Mouse (Mus musculus) fat pad, adult 2 months (tissue): Measurements from ENCODE around the gene Elp5.
"Not testable (repeated sequence)": the region's sequence is repeated elsewhere in the genome, so short reads cannot be mapped to it uniquely, and the experiment has no call there.

Experiments used
- DNase-seq: peaks from one replicate; pipeline ENCODE4 v3.0.0-alpha.2; 2011; ENCODE audit warnings: low read depth, low spot score; ENCODE audit errors: extremely low read depth

Elp5 gene

DNA sequence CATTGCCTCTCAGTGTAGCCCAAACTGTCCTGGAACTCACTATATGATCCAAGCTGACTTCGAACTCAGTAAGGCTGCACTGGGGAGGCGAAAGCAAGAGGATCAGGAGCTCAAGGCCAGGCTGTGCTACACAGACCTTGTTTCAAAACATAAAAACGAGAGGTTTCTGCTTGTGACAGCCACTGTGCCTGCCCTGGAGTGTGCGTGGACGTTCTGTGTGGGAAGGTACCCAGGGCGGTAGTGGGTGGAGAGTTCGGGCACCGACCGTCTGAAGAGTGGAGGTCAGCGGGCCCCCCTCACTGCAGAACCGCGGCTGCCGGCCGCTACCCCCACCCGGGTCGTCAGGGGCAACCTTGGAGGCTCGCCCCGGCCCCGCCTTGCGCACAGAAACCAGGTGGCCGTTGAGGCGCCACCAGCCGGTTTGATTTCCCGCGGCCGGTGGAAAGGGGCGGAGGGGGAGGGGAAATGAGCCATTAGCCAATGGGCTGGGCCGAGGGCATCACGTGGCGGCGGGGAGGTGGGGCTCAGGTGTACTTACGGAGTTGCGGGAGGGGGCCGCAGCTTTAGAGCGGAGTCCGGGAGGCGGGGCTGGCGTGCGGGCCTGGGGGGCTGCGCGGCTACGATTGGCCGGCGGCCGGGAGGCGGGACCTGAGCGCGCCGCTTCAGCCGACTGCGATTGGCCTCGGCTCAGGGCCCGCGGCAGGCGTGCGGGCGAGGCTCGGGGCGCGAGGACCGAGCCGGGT, 47.0 kb downstream of the Elp5 start, which contains the start of gene Ybx2:
Gene Ybx2 (plus strand): TSS at position 660 of the 743 bp plus-strand sequence.
- DNase-seq, result no peak

DNA sequence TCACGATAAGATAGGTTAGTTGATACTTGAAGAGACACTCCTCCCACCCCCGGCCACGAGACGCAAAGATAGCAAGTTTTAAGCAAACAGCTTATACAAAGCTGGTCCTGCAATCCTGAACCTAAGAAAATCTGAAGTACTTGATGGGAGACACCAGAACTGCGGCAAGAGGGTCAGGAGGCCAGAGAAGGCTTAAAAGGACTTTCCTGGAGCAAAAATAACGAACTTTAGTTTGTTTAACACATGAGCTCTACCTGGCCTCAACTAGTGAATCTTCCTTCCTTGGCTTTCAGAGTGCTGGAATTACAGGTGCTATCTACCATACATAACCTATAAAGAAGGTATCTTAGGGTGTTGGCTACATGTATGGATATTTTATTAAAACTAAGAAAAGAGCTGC, 47.6 kb downstream of the Elp5 start:
- no peak for DNase-seq

- no peak for DNase-seq
Measured at GRCm38 (mm10) chr11:69934169-69934568, 48.1 kb downstream of the Elp5 start.

GRCm38 (mm10) chr11:69933066-69933465, 49.3 kb downstream of the Elp5 start:
- DNase-seq, result no peak

DNA sequence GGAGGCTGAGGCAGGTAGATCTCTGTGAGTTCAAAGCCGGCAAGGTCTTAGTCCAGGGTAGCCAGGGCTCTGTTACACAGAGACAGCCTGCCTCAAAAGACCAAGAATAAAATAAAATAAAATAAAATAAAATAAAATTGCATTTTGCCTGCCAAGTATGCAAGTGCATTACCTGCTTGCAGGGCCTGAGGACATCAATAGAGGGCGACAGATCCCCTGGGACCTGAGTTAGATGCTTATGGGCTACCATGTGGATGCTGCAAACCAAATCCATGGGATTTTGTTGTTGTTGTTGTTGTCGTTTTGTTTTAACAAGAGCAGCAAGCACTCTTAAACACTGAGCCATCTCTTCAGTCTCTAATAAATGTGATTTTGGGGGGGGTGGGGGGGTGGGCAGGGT, 50.1 kb downstream of the Elp5 start:
- no peak for DNase-seq

GRCm38 (mm10) chr11:69931769-69932168, 50.5 kb downstream of the Elp5 start:
- DNase-seq, result no peak

DNA sequence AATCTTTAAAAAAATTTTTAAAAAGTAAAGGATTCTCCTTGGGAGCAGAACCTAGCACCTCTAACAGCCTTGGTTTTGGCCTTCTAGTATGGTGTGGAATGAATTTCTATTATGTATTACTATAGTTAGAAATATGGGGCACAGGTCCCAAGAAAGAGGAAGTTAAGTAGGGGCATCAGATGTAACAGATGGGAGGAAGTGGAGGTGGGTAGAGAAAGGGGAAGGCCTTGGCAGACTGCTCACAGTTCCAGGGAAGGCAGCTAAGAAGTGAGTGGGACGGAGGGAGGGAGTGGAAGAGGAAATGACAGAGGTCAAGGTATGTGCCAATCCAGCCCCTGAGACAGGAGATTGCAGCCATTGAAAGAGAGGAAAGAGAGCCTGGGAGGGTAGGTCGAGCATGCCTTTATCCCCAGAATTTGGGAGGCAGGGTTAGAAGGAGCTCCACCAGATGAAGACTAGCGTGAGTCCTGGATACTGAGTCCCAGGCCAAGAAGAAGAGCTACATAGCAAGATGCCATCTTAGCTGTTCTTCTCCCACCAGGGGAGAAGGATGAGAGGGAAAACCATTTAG, 51.3 kb downstream of the Elp5 start:
- no peak for DNase-seq

GRCm38 (mm10) chr11:69930176-69930575, 52.1 kb downstream of the Elp5 start:
- not testable (repeated sequence) for DNase-seq

DNA sequence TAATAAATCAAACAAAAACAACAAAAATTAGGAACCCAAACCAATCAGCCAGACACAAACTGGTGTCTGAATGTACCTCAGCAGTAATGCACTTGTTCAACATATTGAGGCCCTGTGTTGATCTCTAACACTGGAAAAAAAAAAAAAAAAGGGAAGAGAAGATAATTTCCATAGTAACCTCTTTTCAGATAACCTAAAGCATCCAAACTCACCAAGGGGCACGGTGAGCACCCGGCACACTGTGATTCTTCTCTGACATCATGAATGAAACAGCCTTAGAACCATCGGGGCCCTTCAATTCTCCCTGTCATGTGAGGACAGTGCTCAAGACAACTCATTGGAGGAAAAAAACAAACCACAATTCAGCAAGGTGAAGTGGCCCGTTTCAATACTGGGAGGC, 52.6 kb downstream of the Elp5 start:
- no peak for DNase-seq

- DNase-seq, result no peak
Measured at GRCm38 (mm10) chr11:69927501-69927900, 54.8 kb downstream of the Elp5 start.

DNA sequence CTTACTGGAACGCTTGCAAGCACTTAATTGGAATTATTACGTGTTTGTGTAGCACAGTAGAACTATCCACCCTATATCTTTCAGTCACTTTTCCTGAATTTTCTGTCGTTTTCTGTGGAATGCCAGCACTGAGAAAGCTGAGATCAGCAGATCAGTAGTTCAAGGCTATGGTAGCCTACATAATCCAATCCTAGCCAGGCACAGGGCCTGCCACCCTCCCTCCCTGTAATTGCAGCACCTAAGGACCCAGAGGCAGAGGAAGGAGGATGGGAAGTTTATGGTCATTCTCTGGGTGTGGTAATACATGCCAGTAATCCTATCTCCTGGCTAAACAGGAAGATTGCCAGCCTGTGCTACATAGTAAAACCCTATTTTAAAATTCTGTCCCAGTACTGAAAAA, 59.5 kb downstream of the Elp5 start:
- DNase-seq, result no peak

DNA sequence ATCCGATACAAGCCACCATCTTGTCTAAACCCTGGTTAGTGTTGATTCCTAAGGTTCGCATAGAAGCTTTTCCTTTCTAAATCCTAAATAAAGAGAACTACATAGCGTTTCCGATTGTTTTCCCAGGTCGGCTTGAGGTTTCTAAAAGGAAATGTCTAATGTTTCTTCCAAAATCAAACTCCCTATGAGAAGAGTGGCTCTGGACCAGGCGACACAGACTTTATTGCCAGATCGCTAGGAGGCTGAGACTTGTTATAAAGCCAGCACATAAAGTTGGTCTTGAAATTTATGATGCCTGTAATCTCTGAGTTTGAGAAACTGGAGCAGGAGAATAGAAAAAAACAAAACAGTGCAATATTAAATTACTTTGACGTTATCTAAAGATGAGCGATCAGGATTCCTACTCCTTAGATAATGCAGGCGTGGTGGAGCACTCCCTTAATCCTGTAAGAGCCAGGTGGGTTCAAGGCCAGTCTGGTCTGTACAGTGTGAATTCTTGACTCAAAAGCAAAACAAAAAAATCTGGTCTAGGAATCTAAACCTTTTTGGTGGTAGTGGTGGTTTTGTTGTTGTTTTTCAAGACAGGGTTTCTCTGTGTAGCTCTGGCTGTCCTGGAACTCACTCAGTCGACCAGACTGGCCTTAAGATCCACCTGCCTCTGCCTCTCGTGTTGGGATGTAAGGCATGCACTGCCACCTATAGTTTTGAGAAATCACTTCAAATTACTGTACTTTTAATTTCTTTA, 60.1 kb downstream of the Elp5 start:
- DNase-seq, result no peak

DNA sequence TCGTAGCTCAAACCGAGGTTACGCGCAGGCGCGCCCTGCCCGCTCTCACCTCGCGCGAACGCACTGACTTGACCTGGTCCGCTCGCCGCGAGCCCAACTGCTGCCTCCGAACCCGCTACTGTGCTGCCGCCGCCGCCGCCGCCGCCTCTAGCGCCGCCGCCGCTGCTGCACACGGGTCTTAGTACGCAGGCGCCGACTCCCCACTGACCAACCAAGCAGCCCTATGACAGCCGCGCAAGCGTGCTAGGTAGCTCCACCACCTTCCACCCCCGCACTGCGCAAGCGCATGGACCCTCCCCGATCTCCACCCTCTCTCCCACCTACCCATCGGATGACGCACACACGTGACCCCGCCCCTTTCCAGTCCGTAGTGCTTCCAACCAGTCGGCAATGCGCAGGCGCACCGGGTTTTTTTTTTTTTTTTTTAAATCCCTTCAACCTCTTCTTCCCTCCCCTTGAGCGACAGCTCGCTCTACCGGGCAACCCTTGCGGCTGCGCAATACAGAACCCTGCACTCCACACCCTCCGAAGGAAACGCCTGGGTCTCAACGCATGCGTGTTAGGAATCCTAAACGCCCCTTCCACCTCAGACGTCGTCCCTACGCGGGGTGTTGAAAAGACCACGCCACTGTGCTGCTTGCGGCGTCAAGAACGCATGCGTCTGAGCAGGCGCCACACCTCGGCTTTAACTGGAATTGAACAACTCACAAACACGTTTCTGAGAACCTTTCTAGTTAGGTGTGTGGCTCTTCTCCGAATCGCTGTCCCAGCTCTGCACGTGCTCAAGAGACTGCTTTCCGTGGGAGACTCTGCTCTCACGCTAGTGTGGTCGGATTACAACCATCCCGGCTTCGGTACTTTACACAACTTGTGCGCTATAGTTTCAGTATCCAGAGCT, 61.0 kb downstream of the Elp5 start, which contains the start of gene Eif5a:
Gene Eif5a (minus strand): TSS at position 845 of the 898 bp plus-strand sequence.
- peak; percentile 99 for DNase-seq

DNA sequence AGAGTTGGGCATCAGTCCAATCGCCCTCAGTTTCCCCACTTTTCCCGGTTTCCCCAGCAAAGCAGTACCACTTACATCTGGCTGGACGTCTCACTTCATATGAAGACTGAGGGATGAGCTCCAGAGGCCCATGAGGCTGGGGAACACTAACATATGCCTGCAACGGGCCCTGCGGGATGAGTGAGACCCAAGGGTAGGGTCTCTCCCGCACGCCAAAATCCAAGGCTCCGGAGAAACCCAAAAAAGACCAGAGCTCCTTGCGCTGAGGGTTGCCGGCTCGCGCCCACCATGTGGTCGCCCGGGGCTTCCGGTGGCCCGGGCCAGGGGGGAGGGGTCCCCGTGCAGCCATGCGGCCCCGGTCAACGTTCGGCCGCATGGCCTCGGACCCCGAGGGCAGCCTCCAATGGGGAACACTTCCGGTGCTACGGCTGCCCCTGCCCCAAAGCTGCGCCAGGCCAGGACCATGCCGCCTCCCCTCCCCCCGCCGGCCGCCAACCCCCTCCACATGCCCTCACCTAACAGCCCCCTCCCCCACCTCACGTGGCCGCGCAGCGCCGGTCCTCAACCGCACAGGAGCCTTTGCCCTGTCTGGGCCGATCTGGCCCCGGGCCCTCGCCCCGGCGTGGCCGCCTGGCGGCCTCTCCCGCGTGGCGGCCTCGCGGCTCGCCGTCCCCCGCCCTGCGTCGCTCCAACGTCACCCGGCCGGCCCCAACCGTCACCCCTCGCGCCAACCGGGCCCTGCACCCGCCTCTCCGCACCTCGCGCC, 61.9 kb downstream of the Elp5 start:
- DNase-seq, result no peak

- peak; percentile 74 for DNase-seq
Measured at GRCm38 (mm10) chr11:69919661-69920265, 62.6 kb downstream of the Elp5 start.

- DNase-seq, result no peak
Measured at GRCm38 (mm10) chr11:69919053-69919452, 63.3 kb downstream of the Elp5 start.
